Mouse (Mus musculus): Measurements from ENCODE around the gene Stra6.
A peak's percentile ranks its signal among the peaks of the same experiment; 100 is the strongest.

Gene Stra6

GRCm38 (mm10) chr9:58128926-58129413 lies 65.4 kb downstream of the Stra6 start:
- DNase-seq (ENCODE audit: extremely low read depth, insufficient read length, low spot score): no peak

GRCm38 (mm10) chr9:58129508-58129907 lies 65.9 kb downstream of the Stra6 start:
- DNase-seq (ENCODE audit: extremely low read depth, insufficient read length, low spot score): no peak

GRCm38 (mm10) chr9:58130909-58131308 lies 67.3 kb downstream of the Stra6 start:
- no peak for DNase-seq (ENCODE audit: extremely low read depth, insufficient read length, low spot score)

- no peak for DNase-seq (ENCODE audit: extremely low read depth, insufficient read length, low spot score)
These were observed 68.1 kb downstream of the Stra6 start for GRCm38 (mm10) chr9:58131735-58132134.

GRCm38 (mm10) chr9:58133893-58134884 lies 70.6 kb downstream of the Stra6 start:
- no peak for DNase-seq (ENCODE audit: extremely low read depth, insufficient read length, low spot score)

GRCm38 (mm10) chr9:58134906-58135305 lies 71.3 kb downstream of the Stra6 start:
- no peak for DNase-seq (ENCODE audit: extremely low read depth, insufficient read length, low spot score)

GRCm38 (mm10) chr9:58135921-58136321 lies 72.3 kb downstream of the Stra6 start:
- no peak for DNase-seq (ENCODE audit: extremely low read depth, insufficient read length, low spot score)

GRCm38 (mm10) chr9:58139947-58140346 lies 76.4 kb downstream of the Stra6 start:
- no peak for DNase-seq (ENCODE audit: extremely low read depth, insufficient read length, low spot score)

- DNase-seq (ENCODE audit: extremely low read depth, insufficient read length, low spot score): no peak
These were observed 79.8 kb downstream of the Stra6 start for GRCm38 (mm10) chr9:58143419-58143818.

- no peak for DNase-seq (ENCODE audit: extremely low read depth, insufficient read length, low spot score)
These were observed 81.1 kb downstream of the Stra6 start for GRCm38 (mm10) chr9:58144664-58145063.

- no peak for DNase-seq (ENCODE audit: extremely low read depth, insufficient read length, low spot score)
These were observed 81.8 kb downstream of the Stra6 start for GRCm38 (mm10) chr9:58145417-58145816.

GRCm38 (mm10) chr9:58148806-58149205 lies 85.2 kb downstream of the Stra6 start:
- DNase-seq (ENCODE audit: extremely low read depth, insufficient read length, low spot score): no peak

- DNase-seq (ENCODE audit: extremely low read depth, insufficient read length, low spot score): no peak
These were observed 87.3 kb downstream of the Stra6 start for GRCm38 (mm10) chr9:58150733-58151361.

- DNase-seq (ENCODE audit: extremely low read depth, insufficient read length, low spot score): peak; percentile 45
These were observed 89.5 kb downstream of the Stra6 start for GRCm38 (mm10) chr9:58153095-58153494.

- no peak for DNase-seq (ENCODE audit: extremely low read depth, insufficient read length, low spot score)
These were observed 91.8 kb downstream of the Stra6 start for GRCm38 (mm10) chr9:58155366-58155765.

- no peak for DNase-seq (ENCODE audit: extremely low read depth, insufficient read length, low spot score)
These were observed 93.4 kb downstream of the Stra6 start for GRCm38 (mm10) chr9:58156819-58157560.

GRCm38 (mm10) chr9:58157838-58158237 lies 94.2 kb downstream of the Stra6 start:
- no peak for DNase-seq (ENCODE audit: extremely low read depth, insufficient read length, low spot score)

GRCm38 (mm10) chr9:58158541-58159311 lies 95.1 kb downstream of the Stra6 start:
- DNase-seq (ENCODE audit: extremely low read depth, insufficient read length, low spot score): peak; percentile 28

GRCm38 (mm10) chr9:58159855-58160254 lies 96.3 kb downstream of the Stra6 start:
- DNase-seq (ENCODE audit: extremely low read depth, insufficient read length, low spot score): no peak

- no peak for DNase-seq (ENCODE audit: extremely low read depth, insufficient read length, low spot score)
These were observed 96.7 kb downstream of the Stra6 start for GRCm38 (mm10) chr9:58160315-58160714.

Data from 3134 (cell line).